Mouse (Mus musculus): Measurements from ENCODE around the gene Aip.
"Not testable (repeated sequence)": the region's sequence is repeated elsewhere in the genome, so short reads cannot be mapped to it uniquely, and the experiment has no call there.

The Aip gene

GRCm38 (mm10) chr19:4135963-4136345 lies 10.3 kb upstream of the Aip start:
- not testable (repeated sequence) for DNase-seq (ENCODE audit: low read depth, low spot score)

DNA sequence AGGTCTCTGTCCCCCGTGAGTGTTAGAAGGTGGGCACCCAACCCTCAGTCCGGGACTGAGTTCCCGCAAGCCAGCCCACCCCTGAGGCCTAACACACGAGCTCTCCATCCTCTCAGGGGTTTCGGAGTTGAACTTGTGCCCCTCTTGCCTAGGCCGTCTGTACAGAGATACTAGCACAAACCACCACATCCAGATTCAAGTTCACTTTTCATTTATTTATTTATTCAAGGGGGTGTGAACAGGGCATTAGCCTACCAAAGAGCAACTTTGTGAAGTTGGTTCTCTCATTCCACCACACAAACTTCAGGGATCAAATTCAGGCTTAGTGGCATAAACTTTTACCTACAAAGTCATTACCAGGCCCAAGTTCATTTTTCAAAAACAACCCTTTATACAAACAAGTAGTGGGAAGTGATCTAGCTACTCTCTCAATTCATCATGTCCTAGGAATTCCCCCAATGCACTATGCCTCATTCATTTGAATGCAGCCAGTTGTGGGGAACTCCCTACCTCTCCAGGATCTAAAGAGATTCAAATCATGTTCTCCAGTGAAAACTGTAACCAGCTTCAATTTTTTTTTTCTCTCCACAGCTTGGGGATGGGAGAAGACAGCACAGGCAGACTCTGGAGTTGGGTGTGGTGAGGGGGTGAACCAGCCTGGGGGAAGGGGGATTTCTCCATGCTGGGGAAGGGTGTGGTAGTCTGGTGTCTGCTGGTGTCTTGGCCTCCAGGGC lies 9.7 kb upstream of the Aip start:
- not testable (repeated sequence) for DNase-seq (ENCODE audit: low read depth, low spot score)

DNA sequence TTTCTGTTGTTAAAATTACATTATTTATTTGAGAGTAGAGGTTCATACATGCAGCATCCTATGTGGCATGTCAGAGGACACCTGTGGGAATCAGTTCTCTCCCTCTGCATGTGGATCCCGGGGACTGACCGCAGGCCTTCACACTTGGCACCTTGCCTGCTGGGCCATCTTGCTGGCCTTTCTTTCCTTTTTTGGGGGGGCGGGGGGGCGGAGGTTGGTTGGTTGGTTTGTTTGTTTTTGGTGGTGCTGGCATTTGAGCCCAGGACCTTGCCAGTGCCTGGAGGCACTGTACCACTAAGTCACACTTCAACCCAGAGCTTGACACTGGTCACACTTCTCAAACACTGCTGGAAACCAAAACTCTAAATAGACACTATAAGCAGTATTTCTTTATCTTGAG lies 8.7 kb upstream of the Aip start:
- DNase-seq (ENCODE audit: low read depth, low spot score): no peak

DNA sequence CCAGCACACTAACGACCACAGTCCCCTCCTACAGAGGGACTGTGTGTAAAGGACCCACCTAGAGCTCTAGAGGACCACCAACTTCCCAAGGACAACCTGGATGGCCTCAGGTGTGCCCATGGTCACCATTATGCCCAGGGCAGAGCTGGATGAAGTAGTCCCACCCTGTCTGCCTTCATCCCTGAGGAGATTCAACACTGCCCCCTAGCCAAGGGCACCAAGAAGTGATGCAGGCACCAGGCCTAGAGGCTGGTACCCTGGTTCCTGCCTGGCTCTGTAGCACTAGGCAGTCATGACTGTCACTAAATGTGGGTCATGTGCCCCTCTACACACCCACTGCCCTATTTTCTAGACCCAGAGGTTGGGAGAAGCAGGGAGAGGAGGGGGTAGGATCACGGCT lies 6.1 kb upstream of the Aip start:
- DNase-seq (ENCODE audit: low read depth, low spot score): no peak

GRCm38 (mm10) chr19:4131075-4131474 lies 5.4 kb upstream of the Aip start:
- no peak for DNase-seq (ENCODE audit: low read depth, low spot score)

DNA sequence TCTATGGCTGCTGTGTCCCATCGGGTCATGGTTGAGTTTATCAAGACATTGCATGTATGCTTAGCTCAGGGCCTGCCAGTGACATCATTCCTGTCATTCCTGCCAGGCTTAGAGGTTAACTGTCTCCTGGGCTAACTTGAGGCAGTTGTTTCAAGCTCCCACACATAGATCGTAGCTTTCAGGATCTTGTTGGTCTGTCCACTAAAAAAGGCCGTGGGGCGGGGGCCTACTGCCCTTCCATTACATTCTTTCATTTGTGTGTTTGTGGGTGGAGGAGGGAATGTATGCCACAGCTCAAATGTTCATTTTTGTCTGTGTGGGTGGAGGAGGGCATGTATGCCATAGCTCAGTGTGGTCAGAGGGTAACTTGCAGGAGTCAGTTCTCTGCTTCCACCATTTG lies 4.4 kb upstream of the Aip start:
- no peak for DNase-seq (ENCODE audit: low read depth, low spot score)

GRCm38 (mm10) chr19:4129462-4129861 lies 3.8 kb upstream of the Aip start:
- no peak for DNase-seq (ENCODE audit: low read depth, low spot score)

- DNase-seq (ENCODE audit: low read depth, low spot score): no peak
Measured at GRCm38 (mm10) chr19:4126759-4127495, 1.3 kb upstream of the Aip start.

DNA sequence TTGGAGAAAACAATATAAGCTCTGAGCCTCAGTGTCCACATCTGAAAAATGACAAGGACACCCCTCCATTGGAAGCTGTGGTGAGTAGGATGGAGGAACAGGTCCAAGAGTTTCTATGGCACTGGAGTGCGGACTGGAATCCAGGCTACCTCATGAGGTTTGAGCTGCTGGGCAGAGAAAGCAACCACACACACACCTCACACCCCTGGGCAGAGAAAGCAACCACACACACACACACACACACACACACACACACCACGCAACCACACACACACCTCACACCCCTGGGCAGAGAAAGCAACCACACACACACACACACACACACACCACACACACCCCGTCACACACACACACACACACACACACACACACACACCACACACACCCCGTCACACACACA lies 390 bp downstream of the Aip start:
- not testable (repeated sequence) for DNase-seq (ENCODE audit: low read depth, low spot score)

DNA sequence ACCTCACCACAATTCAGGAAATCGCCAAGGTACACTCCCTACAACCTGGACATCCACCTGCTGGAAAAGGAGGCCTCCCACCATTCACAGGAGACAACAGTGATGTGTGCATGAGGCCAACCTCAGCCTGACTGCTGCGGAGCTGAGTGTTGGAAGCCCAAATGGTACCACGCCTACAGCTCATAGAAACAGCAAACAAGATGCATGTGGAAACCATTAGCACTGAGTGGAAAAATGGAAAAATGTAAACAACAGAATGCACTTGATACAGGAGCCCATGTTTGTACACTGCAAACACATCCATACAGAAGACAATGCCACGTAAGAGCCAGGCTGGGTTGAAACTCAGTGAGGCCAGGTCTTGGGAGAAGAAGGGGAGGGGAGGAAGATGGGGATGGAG lies 1.2 kb downstream of the Aip start:
- no peak for DNase-seq (ENCODE audit: low read depth, low spot score)

DNA sequence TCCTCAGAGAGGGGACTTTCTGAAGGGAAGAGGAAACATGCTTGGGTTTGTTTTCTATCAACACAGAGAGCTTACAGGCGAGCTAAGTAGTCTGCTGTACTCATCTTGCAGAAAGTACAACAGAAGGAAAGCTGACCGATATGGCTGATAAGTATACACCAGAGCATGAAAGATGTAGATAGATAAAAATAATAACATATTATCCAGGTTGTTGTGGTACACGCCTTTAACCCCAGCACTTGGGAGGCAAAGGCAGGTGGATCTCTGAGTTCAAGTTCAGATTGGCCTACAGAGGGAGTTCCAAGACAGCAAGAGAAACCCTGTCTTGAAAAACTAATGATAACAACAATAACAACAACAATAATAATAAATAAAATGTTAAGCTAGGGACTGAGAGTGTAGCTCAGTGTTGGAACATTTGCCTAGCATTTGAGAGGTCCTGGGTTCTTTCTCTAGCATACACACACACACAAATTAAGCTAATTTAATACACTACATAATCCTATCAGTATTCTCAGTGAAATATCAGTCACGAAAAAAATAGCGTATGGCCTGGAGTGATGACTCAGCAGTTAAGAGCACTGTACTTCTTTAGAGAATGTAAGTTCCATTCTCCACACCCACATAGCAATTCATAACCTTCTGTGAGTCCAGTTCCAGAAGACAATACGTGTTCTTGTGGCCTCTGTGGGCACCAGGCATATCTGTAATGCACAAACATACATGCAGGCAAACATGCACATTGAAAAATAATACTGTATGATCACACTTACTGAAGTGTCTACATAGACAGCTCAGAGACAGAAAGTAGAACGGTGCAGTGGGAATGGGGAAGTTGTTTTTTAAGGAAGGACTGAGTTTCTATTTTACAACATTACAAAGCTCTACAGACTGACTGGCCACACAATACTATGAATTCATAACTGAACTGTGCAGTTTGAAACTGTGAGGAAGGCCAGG lies 3.0 kb downstream of the Aip start:
- no peak for DNase-seq (ENCODE audit: low read depth, low spot score)

DNA sequence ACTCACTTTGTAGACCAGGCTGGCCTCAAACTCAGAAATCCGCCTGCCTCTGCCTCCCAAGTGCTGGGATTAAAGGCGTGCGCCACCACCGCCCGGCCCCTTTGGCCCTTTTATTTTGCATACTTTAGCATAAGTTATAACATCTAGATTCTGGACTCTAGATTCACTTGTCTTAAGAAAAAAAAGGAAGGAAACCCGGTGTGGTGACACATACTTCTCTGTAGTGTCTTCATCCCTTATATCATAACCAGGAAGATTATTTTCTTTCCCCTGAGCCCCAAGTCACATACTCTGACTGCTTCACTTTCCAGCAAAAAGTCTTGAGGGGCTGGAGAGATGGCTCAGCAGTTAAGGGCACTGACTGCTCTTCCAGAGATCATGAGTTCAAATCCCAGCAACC lies 3.8 kb downstream of the Aip start:
- DNase-seq (ENCODE audit: low read depth, low spot score): not testable (repeated sequence)

GRCm38 (mm10) chr19:4121097-4121805 lies 4.4 kb downstream of the Aip start:
- DNase-seq (ENCODE audit: low read depth, low spot score): peak; percentile 98

GRCm38 (mm10) chr19:4120496-4120895 lies 5.2 kb downstream of the Aip start:
- DNase-seq (ENCODE audit: low read depth, low spot score): no peak

GRCm38 (mm10) chr19:4119716-4120487 lies 5.8 kb downstream of the Aip start:
- no peak for DNase-seq (ENCODE audit: low read depth, low spot score)

DNA sequence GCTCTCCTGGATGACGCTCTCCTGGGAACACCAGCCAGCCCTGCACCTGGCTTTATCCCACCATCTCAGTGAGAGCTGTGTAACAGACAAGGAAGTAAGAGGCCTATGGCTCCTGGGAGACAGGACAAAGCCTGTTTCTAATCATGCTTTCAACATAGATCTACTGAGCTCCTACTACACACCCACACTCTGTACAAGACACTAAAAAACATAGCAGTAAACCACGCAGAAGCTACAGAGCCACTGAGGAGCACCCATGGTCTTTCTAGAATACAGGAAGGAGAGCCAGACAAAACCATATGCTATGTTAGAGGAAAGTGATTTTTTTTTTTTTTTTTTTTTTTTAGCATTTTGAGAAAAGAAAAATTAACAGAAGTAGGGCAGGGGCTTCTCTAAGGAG lies 7.3 kb downstream of the Aip start:
- DNase-seq (ENCODE audit: low read depth, low spot score): no peak

DNA sequence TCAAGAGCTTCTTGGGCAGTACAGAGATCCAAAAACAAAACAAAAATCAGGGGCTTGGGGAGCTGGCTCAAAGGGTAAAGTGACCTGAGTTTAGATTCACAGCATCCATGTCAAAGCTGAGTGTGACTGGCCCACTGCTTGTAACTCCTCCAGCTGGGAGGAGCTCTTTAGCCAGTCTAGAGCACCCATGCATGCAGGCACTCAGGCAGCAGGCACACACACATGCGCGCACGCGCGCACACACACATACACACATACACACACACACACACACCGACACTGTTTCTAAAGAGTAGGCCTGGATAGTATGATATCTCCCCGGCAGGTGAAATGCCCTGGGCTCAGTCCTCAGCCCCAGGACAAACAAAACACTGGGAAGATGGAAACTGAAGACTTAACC lies 8.7 kb downstream of the Aip start:
- no peak for DNase-seq (ENCODE audit: low read depth, low spot score)

DNA sequence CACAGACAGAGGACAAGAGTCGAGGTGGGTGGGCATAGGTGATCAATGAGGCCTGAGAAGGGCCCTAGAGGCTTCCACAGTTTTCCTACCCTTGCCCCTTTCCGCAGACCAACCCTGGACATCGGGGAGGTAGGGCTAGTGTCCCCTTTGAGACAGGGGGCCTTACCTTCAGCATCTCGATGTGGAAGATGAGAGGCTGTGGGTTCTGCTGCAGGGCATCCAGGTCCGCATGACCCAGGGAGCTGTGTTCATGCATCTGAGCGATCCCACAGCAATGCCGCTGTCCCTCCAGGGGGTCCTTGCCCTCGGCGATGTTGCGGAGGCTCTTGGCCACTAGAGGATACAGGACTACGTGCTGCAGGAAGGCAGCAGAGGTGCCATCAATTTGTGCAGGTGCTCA lies 9.8 kb downstream of the Aip start:
- DNase-seq (ENCODE audit: low read depth, low spot score): no peak

GRCm38 (mm10) chr19:4115144-4115543 lies 10.5 kb downstream of the Aip start:
- no peak for DNase-seq (ENCODE audit: low read depth, low spot score)

DNA sequence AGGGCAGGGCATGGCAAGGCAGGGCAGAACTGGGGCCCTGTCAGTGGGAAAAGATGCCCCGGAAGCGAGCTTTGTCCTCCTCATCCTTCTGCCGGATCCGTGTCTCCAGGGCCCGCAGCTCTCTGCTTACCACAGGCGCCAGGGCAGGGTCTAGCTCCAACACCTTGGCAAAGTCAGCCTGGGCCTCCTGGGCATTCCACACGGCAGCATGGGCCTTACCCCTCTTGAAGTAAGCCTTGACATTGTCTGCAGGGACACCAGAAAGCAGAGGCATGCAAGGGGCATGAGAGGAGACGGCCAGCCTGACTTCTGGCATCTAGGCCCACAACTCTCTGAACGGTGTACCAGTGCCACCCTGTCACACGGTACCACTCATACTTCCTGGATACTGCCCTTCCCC lies 11.1 kb downstream of the Aip start:
- no peak for DNase-seq (ENCODE audit: low read depth, low spot score)

GRCm38 (mm10) chr19:4113806-4114230 lies 11.8 kb downstream of the Aip start:
- no peak for DNase-seq (ENCODE audit: low read depth, low spot score)

All from retina, adult 2 months (tissue).